Mouse (Mus musculus) ovary, adult 18-20 months (tissue): ENCODE results near the gene Nfix.

Source experiments
- DNase-seq: peaks from one replicate; pipeline ENCODE4 v3.0.0; 2022; ENCODE audit warnings: low spot score, mixed read lengths

Gene Nfix

GRCm38 (mm10) chr8:84664566-84665384 is 135.4 kb downstream of the Nfix start:
- DNase-seq, result peak; percentile 65

GRCm38 (mm10) chr8:84663483-84664327 is 136.4 kb downstream of the Nfix start:
- peak; percentile 96 for DNase-seq

GRCm38 (mm10) chr8:84662581-84663065 is 137.5 kb downstream of the Nfix start, which contains the start of gene Ier2:
Gene Ier2, minus strand, starts transcription at chr8:84662852.
- DNase-seq, result peak; percentile 93

- DNase-seq, result no peak
Observed at GRCm38 (mm10) chr8:84661961-84662571, 138.1 kb downstream of the Nfix start.

- DNase-seq, result peak; percentile 83
Observed at GRCm38 (mm10) chr8:84661458-84661871, 138.7 kb downstream of the Nfix start.

GRCm38 (mm10) chr8:84660819-84661457 is 139.2 kb downstream of the Nfix start:
- no peak for DNase-seq

GRCm38 (mm10) chr8:84659936-84660818 is 140.0 kb downstream of the Nfix start:
- DNase-seq, result peak; percentile 47

- no peak for DNase-seq
Observed at GRCm38 (mm10) chr8:84658951-84659350, 141.2 kb downstream of the Nfix start.

GRCm38 (mm10) chr8:84657680-84658079 is 142.5 kb downstream of the Nfix start:
- DNase-seq, result no peak

- DNase-seq, result no peak
Observed at GRCm38 (mm10) chr8:84657203-84657602, 142.9 kb downstream of the Nfix start.

- peak; percentile 63 for DNase-seq
Observed at GRCm38 (mm10) chr8:84656641-84657126, 143.5 kb downstream of the Nfix start.

- DNase-seq, result no peak
Observed at GRCm38 (mm10) chr8:84656191-84656525, 144.0 kb downstream of the Nfix start.

- DNase-seq, result no peak
Observed at GRCm38 (mm10) chr8:84655336-84656190, 144.6 kb downstream of the Nfix start.

GRCm38 (mm10) chr8:84654597-84654996 is 145.5 kb downstream of the Nfix start:
- DNase-seq, result no peak

GRCm38 (mm10) chr8:84653092-84653631 is 147.0 kb downstream of the Nfix start:
- DNase-seq, result no peak

GRCm38 (mm10) chr8:84650213-84650612 is 149.9 kb downstream of the Nfix start:
- DNase-seq, result no peak
